Mouse (Mus musculus) forebrain, embryonic 10.5 days (tissue): ENCODE results near the gene A930009A15Rik. TPM values are rescaled to one million over a fixed set of nuclear protein-coding genes. Genes with fewer than 3 reads are reported as not detected.
A peak's percentile ranks its signal among the peaks of the same experiment; 100 is the strongest.

Experiments
- DNase-seq: peaks from one replicate; pipeline ENCODE4 v3.0.0-alpha.2; 2017; ENCODE audit warnings: low spot score; ENCODE audit errors: extremely low spot score
- H3K27ac ChIP-seq: fragments of 300-500 bp; sonication (generic); 2 replicates; pipeline ENCODE4 v1.5.1; 2016; ENCODE audit warnings: mild to moderate bottlenecking
- H3K27me3 ChIP-seq: fragments of 300-500 bp; sonication (generic); 2 replicates; pipeline ENCODE4 v1.6.1; 2016; ENCODE audit warnings: mild to moderate bottlenecking; ENCODE audit not compliant: poor library complexity, severe bottlenecking
- H3K36me3 ChIP-seq: fragments of 300-500 bp; sonication (generic); replicated peaks from 2 replicates; pipeline ENCODE4 v1.6.1; 2016; ENCODE audit warnings: mild to moderate bottlenecking, moderate library complexity
- H3K4me1 ChIP-seq: fragments of 300-500 bp; sonication (generic); 2 replicates; pipeline ENCODE4 v1.6.1; 2016
- H3K4me3 ChIP-seq: fragments of 300-500 bp; sonication (generic); 2 replicates; pipeline ENCODE4 v1.5.1; 2016; ENCODE audit warnings: mild to moderate bottlenecking, moderate library complexity
- H3K9me3 ChIP-seq: fragments of 300-500 bp; sonication (generic); 2 replicates; pipeline ENCODE4 v1.6.1; 2016; ENCODE audit warnings: mild to moderate bottlenecking, moderate library complexity
- WGBS: fragments of 180-500 bp; shearing (Covaris S2); methylation state at CpG from one replicate; pipeline ENCODE4 v1.1.7; 2016; 5-methylcytosine and 5-hydroxymethylcytosine counted together
- polyA plus RNA-seq: library from polyadenylated mRNA; unstranded; fragments of >200 nt; fragmentation: Nextera tagmentation; extraction: Ambion mirVana; gene quantifications from 2 replicates; pipeline ENCODE4 v1.2.1, GENCODE M21; 2016

A930009A15Rik gene
- polyA plus RNA-seq, 1 experiment from 2014 or later: not detected

GRCm38 (mm10) chr10:115586246-115587231, 16.8 kb downstream of the A930009A15Rik start:
- no peak overlapping the region for H3K27ac ChIP-seq
- H3K27me3 ChIP-seq: peaks cover 96% of the 10 kb centered on the region

GRCm38 (mm10) chr10:115587301-115587969, 17.6 kb downstream of the A930009A15Rik start, which contains the start of gene Lgr5:
Gene Lgr5, minus strand, starts transcription at chr10:115587780.
- peak within 1 kb of the TSS; percentile 64 for H3K4me3 ChIP-seq
- no peaks in the 10 kb centered on the region for H3K36me3 ChIP-seq
- DNase-seq: peak; percentile 72
- under 1% methylated on average over 47 of the region's 47 CpGs for WGBS
- H3K9me3 ChIP-seq: no peaks in the 10 kb centered on the region
- H3K4me1 ChIP-seq: peaks cover 36% of the 10 kb centered on the region
- H3K27me3 ChIP-seq: peaks cover 94% of the 10 kb centered on the region
- H3K27ac ChIP-seq: peak within 1 kb of the TSS; percentile 58; the same call in 1 of the 2 replicates

More at GRCm38 (mm10) chr10:115586246-115587231, 16.8 kb downstream of the A930009A15Rik start:
- no peaks in the 10 kb centered on the region for H3K9me3 ChIP-seq
- peak overlapping the region; percentile 64 for H3K4me3 ChIP-seq
- under 1% methylated on average over 40 of the region's 41 CpGs for WGBS
- H3K36me3 ChIP-seq: no peaks in the 10 kb centered on the region
- peaks cover 36% of the 10 kb centered on the region for H3K4me1 ChIP-seq
- peak; percentile 59 for DNase-seq

GRCm38 (mm10) chr10:115587979-115588378, 18.2 kb downstream of the A930009A15Rik start:
- Histone ChIP-seq H3K4me3 (peak overlapping the region; percentile 64), H3K36me3 (no peaks in the 10 kb centered on the region), H3K27me3 (peaks cover 93% of the 10 kb centered on the region), H3K27ac (0 out of 2 replicates have a peak overlapping the region, but pooled peaks have one; percentile 58), H3K9me3 (no peaks in the 10 kb centered on the region), H3K4me1 (peaks cover 36% of the 10 kb centered on the region)
- under 1% methylated on average over 7 of the region's 7 CpGs for WGBS
- no peak for DNase-seq

- peaks cover 73% of the 10 kb centered on the region for H3K27me3 ChIP-seq
- no peaks in the 10 kb centered on the region for H3K36me3 ChIP-seq
- H3K27ac ChIP-seq: no peak overlapping the region
- no peak for DNase-seq
- 86% methylated on average over 11 of the region's 11 CpGs for WGBS
- no peaks in the 10 kb centered on the region for H3K9me3 ChIP-seq
- H3K4me1 ChIP-seq: peaks cover under 1% of the 10 kb centered on the region
- no peak overlapping the region for H3K4me3 ChIP-seq
Measured at GRCm38 (mm10) chr10:115593221-115593620, 23.4 kb downstream of the A930009A15Rik start.

- peaks cover 69% of the 10 kb centered on the region for H3K27me3 ChIP-seq
Measured at GRCm38 (mm10) chr10:115593651-115594050, 23.9 kb downstream of the A930009A15Rik start.

GRCm38 (mm10) chr10:115595748-115596147, 26.0 kb downstream of the A930009A15Rik start:
- H3K27ac ChIP-seq: no peak overlapping the region
- H3K4me3 ChIP-seq: no peak overlapping the region
- H3K36me3 ChIP-seq: no peaks in the 10 kb centered on the region
- no peaks in the 10 kb centered on the region for H3K9me3 ChIP-seq
- H3K27me3 ChIP-seq: peaks cover 48% of the 10 kb centered on the region
- whole genome bisulfite sequencing: 88% methylated on average over 1 of the region's 1 CpGs
- H3K4me1 ChIP-seq: no peaks in the 10 kb centered on the region
- no peak for DNase-seq

More at GRCm38 (mm10) chr10:115593651-115594050, 23.9 kb downstream of the A930009A15Rik start:
- Histone ChIP-seq H3K4me1 (no peaks in the 10 kb centered on the region), H3K9me3 (no peaks in the 10 kb centered on the region), H3K27ac (no peak overlapping the region), H3K36me3 (no peaks in the 10 kb centered on the region), H3K4me3 (no peak overlapping the region)
- DNase-seq: no peak
- 90% methylated on average over 6 of the region's 6 CpGs for WGBS

- peaks cover 11% of the 10 kb centered on the region for H3K4me1 ChIP-seq
- peak overlapping the region; percentile 42 for H3K4me3 ChIP-seq
- no peaks in the 10 kb centered on the region for H3K36me3 ChIP-seq
- no peaks in the 10 kb centered on the region for H3K9me3 ChIP-seq
- no peak overlapping the region for H3K27ac ChIP-seq
- peak; percentile 26 for DNase-seq
- H3K27me3 ChIP-seq: peaks cover 42% of the 10 kb centered on the region
- WGBS: 18% methylated on average over 12 of the region's 15 CpGs
Measured at GRCm38 (mm10) chr10:115617456-115618287, 47.9 kb downstream of the A930009A15Rik start.

GRCm38 (mm10) chr10:115618288-115618856, 48.6 kb downstream of the A930009A15Rik start:
- Histone ChIP-seq H3K36me3 (no peaks in the 10 kb centered on the region), H3K4me1 (peaks cover 11% of the 10 kb centered on the region), H3K27me3 (peaks cover 42% of the 10 kb centered on the region), H3K27ac (no peak overlapping the region), H3K9me3 (no peaks in the 10 kb centered on the region), H3K4me3 (peak overlapping the region; percentile 42)
- DNase-seq: no peak
- 27% methylated on average over 15 of the region's 15 CpGs for WGBS

- peaks cover 20% of the 10 kb centered on the region for H3K27me3 ChIP-seq
- H3K9me3 ChIP-seq: no peaks in the 10 kb centered on the region
- WGBS: 92% methylated on average over 7 of the region's 7 CpGs
Measured at GRCm38 (mm10) chr10:115623481-115623880, 53.7 kb downstream of the A930009A15Rik start.

GRCm38 (mm10) chr10:115623956-115624671, 54.3 kb downstream of the A930009A15Rik start:
- Histone ChIP-seq H3K27ac (no peak overlapping the region), H3K36me3 (no peaks in the 10 kb centered on the region), H3K4me3 (no peak overlapping the region), H3K27me3 (peaks cover 13% of the 10 kb centered on the region), H3K9me3 (no peaks in the 10 kb centered on the region), H3K4me1 (peaks cover 10% of the 10 kb centered on the region)
- DNase-seq: no peak
- WGBS: 55% methylated on average over 15 of the region's 15 CpGs

More at GRCm38 (mm10) chr10:115623481-115623880, 53.7 kb downstream of the A930009A15Rik start:
- Histone ChIP-seq H3K4me1 (peaks cover 13% of the 10 kb centered on the region), H3K4me3 (no peak overlapping the region), H3K36me3 (no peaks in the 10 kb centered on the region), H3K27ac (no peak overlapping the region)
- DNase-seq: no peak

- 92% methylated on average over 2 of the region's 2 CpGs for WGBS
- Histone ChIP-seq H3K27ac (no peak overlapping the region), H3K27me3 (peaks cover 7% of the 10 kb centered on the region), H3K9me3 (no peaks in the 10 kb centered on the region), H3K36me3 (no peaks in the 10 kb centered on the region), H3K4me1 (peaks cover 10% of the 10 kb centered on the region), H3K4me3 (no peak overlapping the region)
- no peak for DNase-seq
Measured at GRCm38 (mm10) chr10:115624957-115625356, 55.2 kb downstream of the A930009A15Rik start.
